Mouse (Mus musculus) hindbrain, embryonic 16.5 days (tissue): ENCODE results near the gene Rasl11b. TPM values are rescaled to one million over a fixed set of nuclear protein-coding genes. Genes with fewer than 3 reads are reported as not detected.
A peak's percentile ranks its signal among the peaks of the same experiment; 100 is the strongest.

ENCODE experiments used
- ATAC-seq: fragments of 200-750 bp; cut with Nextera tagmentation; 2 replicates; pipeline ENCODE4 v1.8.0; 2017; ENCODE audit warnings: moderate TSS enrichment, moderate library complexity
- H3K27ac ChIP-seq: fragments of 300-500 bp; sonication (generic); 2 replicates; pipeline ENCODE4 v1.5.1; 2014; ENCODE audit warnings: low read depth, mild to moderate bottlenecking, control low read depth, low read length, moderate library complexity
- H3K27me3 ChIP-seq: fragments of 300-500 bp; sonication (generic); replicated peaks from 2 replicates; pipeline ENCODE4 v1.6.1; 2014; ENCODE audit warnings: low read length; ENCODE audit not compliant: control insufficient read depth, insufficient read depth
- H3K36me3 ChIP-seq: fragments of 300-500 bp; sonication (generic); 2 replicates; pipeline ENCODE4 v1.6.1; 2014; ENCODE audit warnings: mild to moderate bottlenecking, low read length, moderate library complexity, mixed read lengths; ENCODE audit not compliant: control insufficient read depth, insufficient read depth
- H3K4me1 ChIP-seq: fragments of 300-500 bp; sonication (generic); 2 replicates; pipeline ENCODE4 v1.6.1; 2014; ENCODE audit warnings: low read depth, low read length; ENCODE audit not compliant: control insufficient read depth, insufficient read depth
- H3K4me2 ChIP-seq: fragments of 300-500 bp; sonication (generic); 2 replicates; pipeline ENCODE4 v1.6.1; 2014; ENCODE audit warnings: mild to moderate bottlenecking, low read length, control low read depth, moderate library complexity
- H3K4me3 ChIP-seq: fragments of 300-500 bp; sonication (generic); 2 replicates; pipeline ENCODE4 v1.5.1; 2014; ENCODE audit warnings: mild to moderate bottlenecking, low read length, control low read depth, moderate library complexity
- H3K9ac ChIP-seq: fragments of 300-500 bp; sonication (generic); 2 replicates; pipeline ENCODE4 v1.6.1; 2014; ENCODE audit warnings: low read depth, mild to moderate bottlenecking, control low read depth, low read length, moderate library complexity
- H3K9me3 ChIP-seq: fragments of 300-500 bp; sonication (generic); 2 replicates; pipeline ENCODE4 v1.6.1; 2014; ENCODE audit warnings: mild to moderate bottlenecking, low read length, moderate library complexity; ENCODE audit not compliant: control insufficient read depth
- WGBS: fragments of 180-500 bp; shearing (Covaris S2); extraction: QIAGEN DNeasy Blood & Tissue Kit; methylation state at CpG from one replicate; pipeline ENCODE4 v1.1.7; 2014; 5-methylcytosine and 5-hydroxymethylcytosine counted together
- polyA plus RNA-seq: library from polyadenylated mRNA; unstranded; fragments of >200 nt; fragmentation: Nextera tagmentation; extraction: Ambion mirVana; gene quantifications from 2 replicates; pipeline ENCODE4 v1.2.1, GENCODE M21; 2015

The Rasl11b gene
- polyA plus RNA-seq, 1 experiment from 2014 or later = 20.7 TPM

DNA sequence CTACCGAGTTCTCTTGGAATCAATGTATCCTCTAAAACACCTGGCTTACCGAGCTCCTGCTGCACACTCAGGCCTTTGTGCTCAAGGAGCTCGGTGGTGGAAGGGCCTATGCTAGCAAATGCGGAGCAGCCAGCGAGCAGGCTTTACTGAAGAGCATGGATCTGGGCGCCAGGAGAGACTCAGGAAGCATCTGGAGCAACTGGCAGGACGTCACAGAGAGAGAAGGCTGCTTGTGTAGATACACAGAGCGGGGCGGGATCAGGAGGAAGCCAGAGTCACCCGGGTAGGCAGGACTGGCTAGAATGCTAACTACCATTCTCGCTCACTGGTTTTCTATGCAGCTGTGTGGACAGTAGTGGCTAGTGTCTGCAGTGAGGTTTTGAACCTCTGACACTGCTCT lies 16.3 kb downstream of the Rasl11b start:
- H3K9me3 ChIP-seq = no peaks in the 10 kb centered on the region
- H3K36me3 ChIP-seq = no peaks in the 10 kb centered on the region
- H3K4me1 ChIP-seq = peaks cover 6% of the 10 kb centered on the region; the same call in 1 of the 2 replicates
- WGBS = 76% methylated on average over 11 of the region's 11 CpGs
- H3K9ac ChIP-seq = no peak overlapping the region
- no peaks in the 10 kb centered on the region for H3K27me3 ChIP-seq
- ATAC-seq = no peak
- H3K4me2 ChIP-seq = no peak overlapping the region
- H3K4me3 ChIP-seq = no peak overlapping the region
- H3K27ac ChIP-seq = no peak overlapping the region

DNA sequence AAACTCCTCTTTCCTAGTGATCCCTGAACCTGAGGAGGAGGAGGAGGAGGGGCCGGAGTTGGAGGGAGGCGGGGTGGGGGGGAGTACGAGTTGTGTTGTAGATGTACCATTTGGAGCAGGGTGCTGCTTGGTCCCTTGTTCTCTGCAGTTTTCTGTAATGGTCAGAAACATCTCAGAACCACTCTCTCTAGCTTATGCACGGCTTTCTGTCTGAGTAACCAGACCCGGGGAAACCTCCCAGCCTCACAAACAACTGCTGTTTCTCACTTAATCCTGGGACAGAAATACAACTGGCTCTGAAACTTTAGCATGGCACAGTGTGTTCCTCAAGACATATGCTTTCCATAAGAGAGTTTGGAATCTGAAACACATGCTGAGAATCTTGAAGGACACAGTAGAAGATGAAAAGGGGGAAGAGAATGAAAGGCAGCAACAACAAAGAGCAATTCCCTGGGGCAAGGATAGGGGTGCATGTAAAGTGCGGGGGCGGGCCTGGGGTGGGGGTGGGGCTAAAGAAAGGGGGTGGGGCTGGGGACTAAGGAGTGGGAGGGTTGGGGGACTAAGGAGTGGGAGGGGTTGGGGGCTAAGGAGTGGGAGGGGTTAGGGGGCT lies 19.5 kb downstream of the Rasl11b start:
- H3K9ac ChIP-seq = no peak overlapping the region
- no peaks in the 10 kb centered on the region for H3K27me3 ChIP-seq
- H3K9me3 ChIP-seq = no peaks in the 10 kb centered on the region
- H3K4me2 ChIP-seq = no peak overlapping the region
- peaks cover 6% of the 10 kb centered on the region; the same call in 1 of the 2 replicates for H3K4me1 ChIP-seq
- H3K4me3 ChIP-seq = no peak overlapping the region
- WGBS = 6% methylated on average over 7 of the region's 7 CpGs
- ATAC-seq = 0 out of 2 replicates have a peak, but pooled peaks have one; percentile 15
- no peak overlapping the region for H3K27ac ChIP-seq
- H3K36me3 ChIP-seq = no peaks in the 10 kb centered on the region

DNA sequence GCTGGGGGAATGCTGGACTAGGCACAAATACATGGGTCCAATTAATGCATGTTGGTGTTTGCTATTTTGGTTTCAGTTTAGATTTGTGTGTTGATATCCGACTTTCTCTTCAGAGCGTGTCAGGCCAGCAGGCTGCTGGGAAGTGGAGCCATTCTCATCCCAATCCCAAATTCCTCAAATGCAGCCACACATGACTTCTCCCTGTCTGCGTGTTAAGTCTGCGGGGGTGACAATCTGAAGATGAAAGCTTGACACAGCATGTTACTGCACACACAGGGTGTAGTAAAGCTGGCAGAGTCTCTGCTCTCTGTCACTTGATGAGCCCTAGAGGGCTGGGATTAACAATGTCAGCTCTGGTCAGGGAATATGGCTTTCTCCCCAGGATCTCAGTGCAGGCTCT lies 20.0 kb downstream of the Rasl11b start:
- H3K4me3 ChIP-seq = no peak overlapping the region
- H3K9me3 ChIP-seq = no peaks in the 10 kb centered on the region
- ATAC-seq = peak; percentile 40; the same call in 1 of the 2 replicates
- H3K27ac ChIP-seq = no peak overlapping the region
- no peaks in the 10 kb centered on the region for H3K27me3 ChIP-seq
- peaks cover 6% of the 10 kb centered on the region; the same call in 1 of the 2 replicates for H3K4me1 ChIP-seq
- no peaks in the 10 kb centered on the region for H3K36me3 ChIP-seq
- WGBS = 18% methylated on average over 4 of the region's 4 CpGs
- no peak overlapping the region for H3K4me2 ChIP-seq
- H3K9ac ChIP-seq = no peak overlapping the region

- Histone ChIP-seq H3K4me3 (no peak overlapping the region), H3K27me3 (no peaks in the 10 kb centered on the region), H3K27ac (no peak overlapping the region), H3K36me3 (no peaks in the 10 kb centered on the region), H3K9me3 (no peaks in the 10 kb centered on the region), H3K4me1 (peaks cover 6% of the 10 kb centered on the region; the same call in 1 of the 2 replicates), H3K9ac (no peak overlapping the region), H3K4me2 (no peak overlapping the region)
- 44% methylated on average over 4 of the region's 4 CpGs for WGBS
- no peak for ATAC-seq
These were observed 23.4 kb downstream of the Rasl11b start for GRCm38 (mm10) chr5:74218524-74218923.

- H3K4me1 ChIP-seq = no peaks in the 10 kb centered on the region
- no peak for ATAC-seq
- H3K27me3 ChIP-seq = no peaks in the 10 kb centered on the region
- no peaks in the 10 kb centered on the region for H3K9me3 ChIP-seq
- H3K36me3 ChIP-seq = no peaks in the 10 kb centered on the region
- H3K4me2 ChIP-seq = no peak overlapping the region
- WGBS = 71% methylated on average over 4 of the region's 4 CpGs
- H3K4me3 ChIP-seq = no peak overlapping the region
- H3K27ac ChIP-seq = no peak overlapping the region
- H3K9ac ChIP-seq = no peak overlapping the region
These were observed 27.5 kb downstream of the Rasl11b start for GRCm38 (mm10) chr5:74222626-74223025.

DNA sequence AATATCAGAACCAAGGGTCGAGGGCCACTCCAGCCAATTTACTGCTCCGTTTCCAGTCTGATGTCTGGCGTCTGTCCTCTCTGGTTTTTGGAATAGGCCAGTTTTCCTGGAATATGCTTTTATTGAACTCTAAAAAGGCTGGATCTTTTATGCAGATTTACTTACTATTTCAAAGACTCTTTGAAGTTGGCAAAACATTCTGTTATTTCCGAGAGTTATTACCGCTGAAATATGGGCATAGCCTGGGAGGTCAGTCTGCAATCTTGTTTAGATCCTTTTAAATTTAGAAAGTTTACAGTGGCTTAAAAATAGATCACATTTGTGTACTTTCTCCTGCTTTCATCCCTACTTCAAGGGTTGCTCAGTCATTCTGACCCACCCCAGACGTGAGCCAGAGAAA lies 29.4 kb downstream of the Rasl11b start:
- Histone ChIP-seq H3K27me3 (no peaks in the 10 kb centered on the region), H3K4me3 (no peak overlapping the region), H3K9me3 (no peaks in the 10 kb centered on the region), H3K36me3 (no peaks in the 10 kb centered on the region), H3K4me1 (0 out of 2 replicates have a peak, but pooled peaks cover 2% of the 10 kb centered on the region), H3K9ac (no peak overlapping the region), H3K27ac (no peak overlapping the region), H3K4me2 (no peak overlapping the region)
- ATAC-seq = no peak
- WGBS = 89% methylated on average over 6 of the region's 6 CpGs

GRCm38 (mm10) chr5:74226183-74226582 lies 31.1 kb downstream of the Rasl11b start:
- no peak for ATAC-seq
- no peak overlapping the region for H3K27ac ChIP-seq
- no peak overlapping the region for H3K4me3 ChIP-seq
- H3K36me3 ChIP-seq = no peaks in the 10 kb centered on the region
- H3K27me3 ChIP-seq = no peaks in the 10 kb centered on the region
- H3K4me1 ChIP-seq = peaks cover 5% of the 10 kb centered on the region; the same call in 1 of the 2 replicates
- no peak overlapping the region for H3K9ac ChIP-seq
- 95% methylated on average over 5 of the region's 5 CpGs for WGBS
- H3K9me3 ChIP-seq = no peaks in the 10 kb centered on the region
- H3K4me2 ChIP-seq = no peak overlapping the region

GRCm38 (mm10) chr5:74227352-74227751 lies 32.3 kb downstream of the Rasl11b start:
- Histone ChIP-seq H3K27me3 (no peaks in the 10 kb centered on the region), H3K9ac (no peak overlapping the region), H3K4me1 (peaks cover 5% of the 10 kb centered on the region; the same call in 1 of the 2 replicates), H3K4me3 (no peak overlapping the region), H3K27ac (no peak overlapping the region), H3K9me3 (no peaks in the 10 kb centered on the region), H3K4me2 (no peak overlapping the region), H3K36me3 (no peaks in the 10 kb centered on the region)
- no peak for ATAC-seq
- 88% methylated on average over 6 of the region's 6 CpGs for WGBS

DNA sequence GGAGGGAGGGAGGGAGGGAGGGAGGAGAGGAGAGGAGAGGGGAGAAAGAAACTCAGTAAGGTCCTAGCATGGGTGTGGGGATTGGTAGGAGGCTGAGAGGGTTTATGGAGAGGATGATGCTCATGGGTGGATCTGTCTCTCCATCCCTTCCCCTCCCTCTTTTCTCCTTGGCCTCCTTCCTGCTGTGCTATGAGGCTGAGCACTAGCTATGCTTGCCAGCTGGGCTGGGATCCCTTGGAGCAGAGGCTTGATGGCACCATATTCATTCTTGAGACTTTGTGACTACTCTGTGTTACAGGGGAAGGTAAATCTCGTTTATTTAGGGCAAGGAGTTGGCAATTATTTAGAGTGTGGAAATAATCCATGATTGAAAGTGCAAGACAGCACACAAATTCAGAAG lies 33.9 kb downstream of the Rasl11b start:
- H3K4me2 ChIP-seq = no peak overlapping the region
- H3K9me3 ChIP-seq = no peaks in the 10 kb centered on the region
- H3K4me3 ChIP-seq = no peak overlapping the region
- no peaks in the 10 kb centered on the region for H3K27me3 ChIP-seq
- H3K27ac ChIP-seq = no peak overlapping the region
- H3K36me3 ChIP-seq = no peaks in the 10 kb centered on the region
- ATAC-seq = no peak
- peaks cover 5% of the 10 kb centered on the region; the same call in 1 of the 2 replicates for H3K4me1 ChIP-seq
- H3K9ac ChIP-seq = no peak overlapping the region
- WGBS = 57% methylated on average over 1 of the region's 1 CpGs
